Mouse (Mus musculus) neural tube, embryonic 15.5 days (tissue): ENCODE results near the gene Psmb8. TPM values are rescaled to one million over a fixed set of nuclear protein-coding genes. Genes with fewer than 3 reads are reported as not detected.

Experiments used
- ATAC-seq: fragments of 200-750 bp; cut with Nextera tagmentation; 2 replicates; pipeline ENCODE4 v1.8.0; 2017; ENCODE audit warnings: mild to moderate bottlenecking, moderate TSS enrichment, moderate library complexity; ENCODE audit not compliant: low FRiP score
- H3K27ac ChIP-seq: fragments of 300-500 bp; sonication (generic); replicated peaks from 2 replicates; pipeline ENCODE4 v1.5.1; 2015; ENCODE audit warnings: mild to moderate bottlenecking, inconsistent platforms
- H3K27me3 ChIP-seq: fragments of 300-500 bp; sonication (generic); replicated peaks from 2 replicates; pipeline ENCODE4 v1.6.1; 2015; ENCODE audit warnings: inconsistent platforms
- H3K36me3 ChIP-seq: fragments of 300-500 bp; sonication (generic); 2 replicates; pipeline ENCODE4 v1.6.1; 2015; ENCODE audit warnings: inconsistent platforms
- H3K4me1 ChIP-seq: fragments of 300-500 bp; sonication (generic); 2 replicates; pipeline ENCODE4 v1.6.1; 2015; ENCODE audit warnings: inconsistent platforms
- H3K4me2 ChIP-seq: fragments of 300-500 bp; sonication (generic); 2 replicates; pipeline ENCODE4 v1.6.1; 2015; ENCODE audit warnings: inconsistent platforms, mild to moderate bottlenecking, moderate library complexity
- H3K4me3 ChIP-seq: fragments of 300-500 bp; sonication (generic); replicated peaks from 2 replicates; pipeline ENCODE4 v1.5.1; 2015; ENCODE audit warnings: mild to moderate bottlenecking, inconsistent platforms
- H3K9ac ChIP-seq: fragments of 300-500 bp; sonication (generic); replicated peaks from 2 replicates; pipeline ENCODE4 v1.6.1; 2015; ENCODE audit warnings: mild to moderate bottlenecking, inconsistent platforms
- H3K9me3 ChIP-seq: fragments of 300-500 bp; sonication (generic); replicated peaks from 2 replicates; pipeline ENCODE4 v1.6.1; 2016; ENCODE audit warnings: inconsistent platforms
- WGBS: fragments of 180-500 bp; shearing (Covaris S2); methylation state at CpG from one replicate; pipeline ENCODE4 v1.1.7; 2015; ENCODE audit warnings: mixed read lengths; 5-methylcytosine and 5-hydroxymethylcytosine counted together
- polyA plus RNA-seq: library from polyadenylated mRNA; unstranded; fragments of >200 nt; fragmentation: Nextera tagmentation; extraction: Ambion mirVana; gene quantifications from 2 replicates; pipeline ENCODE4 v1.2.1, GENCODE M21; 2015

Gene Psmb8
- polyA plus RNA-seq, 1 experiment from 2014 or later, result 3.8 TPM

GRCm38 (mm10) chr17:34205021-34205745 lies 7.7 kb downstream of the Psmb8 start:
- ATAC-seq, result no peak; the same call in 1 of the 2 replicates
- WGBS, result 21% methylated on average over 18 of the region's 18 CpGs
- Histone ChIP-seq H3K27ac (no peak overlapping the region), H3K4me2 (peak overlapping the region; percentile 81), H3K27me3 (peaks cover 60% of the 10 kb centered on the region), H3K36me3 (no peaks in the 10 kb centered on the region), H3K9me3 (no peaks in the 10 kb centered on the region), H3K4me3 (peak overlapping the region; percentile 59), H3K9ac (peak overlapping the region; percentile 51; the same call in 1 of the 2 replicates), H3K4me1 (peaks cover 13% of the 10 kb centered on the region)

DNA sequence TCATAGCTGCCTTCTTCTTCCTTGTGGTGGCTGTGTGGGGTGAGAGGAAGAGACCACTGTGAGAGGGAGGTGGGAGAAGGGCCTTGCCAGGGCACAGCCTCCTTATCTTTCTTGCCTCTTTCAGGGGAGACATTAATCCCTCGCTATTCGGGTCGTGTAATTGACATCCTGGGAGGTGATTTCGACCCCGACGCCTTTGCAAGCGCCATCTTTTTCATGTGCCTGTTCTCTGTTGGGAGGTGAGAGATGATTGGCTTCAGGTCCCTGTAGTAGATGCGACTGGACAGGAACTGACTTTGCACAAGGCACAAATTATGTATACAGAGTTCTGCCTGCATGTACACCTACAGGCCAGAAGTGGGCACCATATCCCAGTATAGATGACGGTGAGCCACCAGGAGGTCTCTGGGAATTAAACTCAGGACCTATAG lies 8.2 kb downstream of the Psmb8 start:
- no peak for ATAC-seq
- no peaks in the 10 kb centered on the region for H3K36me3 ChIP-seq
- peaks cover 13% of the 10 kb centered on the region for H3K4me1 ChIP-seq
- H3K4me3 ChIP-seq, result peak overlapping the region; percentile 59; the same call in 1 of the 2 replicates
- peak overlapping the region; percentile 81 for H3K4me2 ChIP-seq
- H3K27me3 ChIP-seq, result peaks cover 60% of the 10 kb centered on the region
- no peak overlapping the region for H3K9ac ChIP-seq
- H3K27ac ChIP-seq, result no peak overlapping the region
- no peaks in the 10 kb centered on the region for H3K9me3 ChIP-seq
- WGBS, result 14% methylated on average over 9 of the region's 9 CpGs

GRCm38 (mm10) chr17:34206731-34207130 lies 9.2 kb downstream of the Psmb8 start:
- H3K27me3 ChIP-seq, result peaks cover 59% of the 10 kb centered on the region
- 88% methylated on average over 5 of the region's 5 CpGs for WGBS

DNA sequence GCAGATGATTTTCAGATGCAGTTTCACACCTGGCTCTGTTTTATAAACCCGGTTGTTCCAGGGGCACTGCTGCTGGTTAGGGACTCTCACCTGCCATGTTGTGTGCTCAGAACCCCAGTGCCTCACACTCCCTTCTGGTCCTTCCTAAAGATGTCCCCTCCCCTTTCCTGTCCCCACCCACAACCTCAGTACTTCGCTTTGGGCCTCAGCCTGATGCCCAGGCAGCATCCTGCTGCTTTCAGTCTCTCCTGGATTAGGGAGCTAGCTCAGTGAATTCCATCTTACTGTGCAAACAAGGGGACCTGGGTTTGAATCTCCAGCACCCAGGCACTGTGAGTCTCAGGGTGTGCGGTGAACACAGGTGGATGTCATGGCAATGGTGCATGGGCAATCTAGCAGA lies 9.9 kb downstream of the Psmb8 start:
- WGBS, result 68% methylated on average over 3 of the region's 3 CpGs
- peaks cover 66% of the 10 kb centered on the region for H3K27me3 ChIP-seq
- no peak overlapping the region for H3K4me3 ChIP-seq
- H3K4me1 ChIP-seq, result peaks cover 16% of the 10 kb centered on the region
- H3K4me2 ChIP-seq, result no peak overlapping the region
- H3K9ac ChIP-seq, result no peak overlapping the region
- no peaks in the 10 kb centered on the region for H3K9me3 ChIP-seq
- no peak for ATAC-seq
- no peaks in the 10 kb centered on the region for H3K36me3 ChIP-seq
- H3K27ac ChIP-seq, result no peak overlapping the region

More at GRCm38 (mm10) chr17:34206731-34207130, 9.2 kb downstream of the Psmb8 start:
- H3K4me2 ChIP-seq, result no peak overlapping the region
- H3K4me3 ChIP-seq, result no peak overlapping the region
- ATAC-seq, result no peak
- H3K27ac ChIP-seq, result no peak overlapping the region
- no peaks in the 10 kb centered on the region for H3K36me3 ChIP-seq
- no peak overlapping the region for H3K9ac ChIP-seq
- peaks cover 14% of the 10 kb centered on the region for H3K4me1 ChIP-seq
- H3K9me3 ChIP-seq, result no peaks in the 10 kb centered on the region

GRCm38 (mm10) chr17:34207866-34208265 lies 10.3 kb downstream of the Psmb8 start:
- 97% methylated on average over 9 of the region's 9 CpGs for whole genome bisulfite sequencing
- H3K27me3 ChIP-seq, result peaks cover 69% of the 10 kb centered on the region

GRCm38 (mm10) chr17:34208421-34208820 lies 10.9 kb downstream of the Psmb8 start:
- peaks cover 66% of the 10 kb centered on the region for H3K27me3 ChIP-seq
- H3K4me2 ChIP-seq, result no peak overlapping the region
- WGBS, result 25% methylated on average over 10 of the region's 10 CpGs

More at GRCm38 (mm10) chr17:34207866-34208265, 10.3 kb downstream of the Psmb8 start:
- no peak overlapping the region for H3K4me3 ChIP-seq
- no peak overlapping the region for H3K27ac ChIP-seq
- no peak overlapping the region for H3K9ac ChIP-seq
- H3K4me1 ChIP-seq, result peaks cover 16% of the 10 kb centered on the region
- H3K9me3 ChIP-seq, result no peaks in the 10 kb centered on the region
- H3K4me2 ChIP-seq, result no peak overlapping the region
- no peaks in the 10 kb centered on the region for H3K36me3 ChIP-seq
- no peak for ATAC-seq

DNA sequence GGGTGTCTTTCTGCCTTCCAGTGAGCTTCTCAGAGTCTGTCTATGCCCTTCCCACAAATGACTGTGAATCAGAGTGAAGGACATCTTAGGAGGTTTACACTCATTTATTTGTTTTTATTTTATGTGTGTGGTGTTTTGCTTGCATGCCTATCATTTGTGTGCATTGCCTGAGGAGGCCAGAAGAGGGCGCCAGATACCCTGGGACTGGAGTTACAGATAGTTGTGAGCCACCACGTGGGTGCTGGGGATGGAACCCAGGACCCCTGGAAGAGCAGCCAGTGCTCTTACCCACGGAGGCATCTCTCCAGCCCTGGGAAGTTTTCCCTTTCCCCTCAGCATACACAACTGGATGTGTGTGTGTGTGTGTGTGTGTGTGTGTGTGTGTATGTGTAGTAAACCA lies 12.2 kb downstream of the Psmb8 start:
- ATAC-seq, result no peak
- Histone ChIP-seq H3K27me3 (peaks cover 72% of the 10 kb centered on the region), H3K27ac (no peak overlapping the region)

More at GRCm38 (mm10) chr17:34208421-34208820, 10.9 kb downstream of the Psmb8 start:
- Histone ChIP-seq H3K4me1 (peaks cover 16% of the 10 kb centered on the region), H3K9me3 (no peaks in the 10 kb centered on the region), H3K27ac (no peak overlapping the region), H3K4me3 (no peak overlapping the region), H3K36me3 (no peaks in the 10 kb centered on the region), H3K9ac (no peak overlapping the region)
- ATAC-seq, result no peak

GRCm38 (mm10) chr17:34210599-34210998 lies 13.1 kb downstream of the Psmb8 start:
- Histone ChIP-seq H3K27me3 (peaks cover 69% of the 10 kb centered on the region), H3K9ac (no peak overlapping the region), H3K27ac (no peak overlapping the region), H3K4me3 (no peak overlapping the region), H3K9me3 (no peaks in the 10 kb centered on the region), H3K4me2 (no peak overlapping the region), H3K4me1 (peaks cover 4% of the 10 kb centered on the region; the same call in 1 of the 2 replicates), H3K36me3 (no peaks in the 10 kb centered on the region)
- ATAC-seq, result no peak
- 86% methylated on average over 3 of the region's 3 CpGs for WGBS

More for the DNA sequence above, 12.2 kb downstream of the Psmb8 start:
- Histone ChIP-seq H3K4me1 (peaks cover 13% of the 10 kb centered on the region), H3K9me3 (no peaks in the 10 kb centered on the region), H3K9ac (no peak overlapping the region), H3K4me3 (no peak overlapping the region), H3K36me3 (no peaks in the 10 kb centered on the region), H3K4me2 (no peak overlapping the region)
- 55% methylated on average over 3 of the region's 3 CpGs for WGBS

DNA sequence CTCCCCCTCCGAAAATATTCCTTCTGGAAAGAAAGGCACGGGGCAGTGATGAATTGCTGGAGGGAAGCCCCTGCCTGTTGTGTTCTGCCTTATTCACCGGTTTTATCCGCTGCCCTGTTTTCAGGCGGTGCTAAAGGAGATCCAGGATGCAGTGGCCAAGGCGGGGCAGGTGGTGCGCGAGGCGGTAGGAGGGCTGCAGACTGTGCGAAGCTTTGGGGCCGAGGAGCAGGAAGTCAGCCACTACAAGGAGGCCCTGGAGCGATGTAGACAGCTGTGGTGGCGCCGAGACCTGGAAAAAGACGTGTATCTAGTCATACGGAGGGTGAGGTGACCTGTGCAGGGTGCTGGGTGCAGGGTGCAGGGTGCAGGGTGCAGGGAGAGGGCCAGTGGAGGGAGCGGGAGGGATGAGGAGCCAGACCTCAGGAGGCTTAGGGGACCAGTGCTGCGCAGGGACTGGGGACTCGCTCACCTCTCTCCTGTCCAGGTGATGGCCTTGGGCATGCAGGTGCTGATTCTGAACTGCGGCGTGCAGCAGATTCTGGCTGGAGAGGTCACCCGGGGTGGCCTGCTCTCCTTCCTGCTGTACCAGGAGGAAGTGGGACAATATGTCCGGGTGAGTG lies 14.3 kb downstream of the Psmb8 start:
- Histone ChIP-seq H3K9me3 (no peaks in the 10 kb centered on the region), H3K4me2 (peak overlapping the region; percentile 19; the same call in 1 of the 2 replicates), H3K4me1 (peaks cover 4% of the 10 kb centered on the region; the same call in 1 of the 2 replicates), H3K4me3 (no peak overlapping the region), H3K27ac (no peak overlapping the region), H3K27me3 (peaks cover 59% of the 10 kb centered on the region), H3K9ac (no peak overlapping the region), H3K36me3 (no peaks in the 10 kb centered on the region)
- 23% methylated on average over 23 of the region's 23 CpGs for WGBS
- ATAC-seq, result no peak

DNA sequence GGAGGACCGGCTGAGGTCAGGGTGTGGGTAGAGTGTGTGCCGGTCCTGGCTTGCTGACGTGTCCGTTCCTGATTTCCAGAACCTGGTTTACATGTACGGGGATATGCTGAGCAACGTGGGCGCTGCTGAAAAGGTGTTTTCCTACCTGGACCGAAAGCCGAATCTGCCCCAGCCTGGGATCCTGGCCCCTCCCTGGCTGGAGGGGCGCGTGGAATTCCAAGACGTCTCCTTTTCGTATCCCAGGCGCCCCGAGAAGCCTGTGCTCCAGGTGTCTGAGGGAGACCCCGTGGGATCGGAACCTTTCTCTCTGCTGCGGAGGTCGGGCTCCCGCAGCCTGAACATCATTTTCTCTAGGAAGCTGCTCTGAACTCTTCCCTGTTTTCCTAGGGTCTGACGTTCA lies 16.4 kb downstream of the Psmb8 start:
- H3K27me3 ChIP-seq, result peaks cover 46% of the 10 kb centered on the region
- H3K9ac ChIP-seq, result no peak overlapping the region
- H3K27ac ChIP-seq, result no peak overlapping the region
- WGBS, result 49% methylated on average over 21 of the region's 21 CpGs
- H3K4me3 ChIP-seq, result peak overlapping the region; percentile 16; the same call in 1 of the 2 replicates
- no peaks in the 10 kb centered on the region for H3K36me3 ChIP-seq
- H3K4me1 ChIP-seq, result peaks cover 4% of the 10 kb centered on the region; the same call in 1 of the 2 replicates
- peak overlapping the region; percentile 38 for H3K4me2 ChIP-seq
- H3K9me3 ChIP-seq, result no peaks in the 10 kb centered on the region
- no peak for ATAC-seq

- Histone ChIP-seq H3K27me3 (peaks cover 43% of the 10 kb centered on the region), H3K36me3 (no peaks in the 10 kb centered on the region), H3K9ac (no peak overlapping the region), H3K4me2 (no peak overlapping the region), H3K4me3 (no peak overlapping the region), H3K27ac (no peak overlapping the region), H3K4me1 (peaks cover 4% of the 10 kb centered on the region; the same call in 1 of the 2 replicates), H3K9me3 (no peaks in the 10 kb centered on the region)
- 87% methylated on average over 12 of the region's 12 CpGs for WGBS
- ATAC-seq, result no peak
Measured at GRCm38 (mm10) chr17:34215176-34215575, 17.7 kb downstream of the Psmb8 start.
